ENCODE assay signal across 9 mouse cellular contexts in the genomic region with DNA sequence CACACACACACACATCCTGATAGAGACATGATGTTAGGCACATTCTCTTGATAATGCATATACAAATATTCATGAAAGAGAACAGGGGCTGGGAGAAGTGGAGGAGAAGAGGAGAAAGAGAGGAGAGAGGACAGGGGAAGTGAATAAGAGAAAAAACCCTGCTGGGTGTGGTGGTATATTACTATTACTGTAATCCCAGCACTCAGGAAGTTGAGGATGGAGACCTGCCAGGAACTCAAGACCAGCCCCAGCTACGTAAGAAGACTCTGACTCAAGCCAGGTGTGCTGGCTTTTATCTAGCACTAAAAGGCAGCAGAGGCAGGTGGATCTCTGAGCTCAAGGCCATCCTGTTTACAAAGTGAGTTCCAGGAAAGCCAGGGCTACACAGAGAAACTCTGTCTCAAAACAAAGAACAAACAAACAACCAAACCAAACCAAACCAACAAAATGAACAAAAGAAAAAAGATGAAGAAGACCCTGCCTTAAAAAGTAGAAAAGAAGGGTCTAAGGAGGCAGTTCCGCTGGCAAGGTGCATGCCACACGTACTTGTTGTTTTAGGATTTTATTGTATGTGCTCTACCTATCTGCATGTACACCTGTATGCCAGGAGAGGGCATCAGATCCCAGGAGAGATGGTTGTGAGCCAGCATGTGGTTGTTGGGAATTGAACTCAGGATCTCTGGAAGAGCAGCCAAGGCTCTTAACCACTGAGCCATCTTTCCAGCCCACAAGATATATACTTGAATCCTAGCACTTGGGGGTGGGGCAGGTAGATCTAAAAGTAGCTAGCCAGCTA. TPM values are rescaled to one million over a fixed set of nuclear protein-coding genes. Genes with fewer than 3 reads are reported as not detected.
DNase-seq lines count a peak whose midpoint lies in the region; ATAC-seq and TF ChIP-seq lines count a peak whose summit lies in the region.
"Had no signal": no experiment of that assay in that cellular context is flagged by ENCODE, and none has a peak within 500 bp of the region (broad histone marks: within the 10 kb centered on the region; RNA-seq: fewer than 3 reads in every experiment).

No protein-coding gene starts in this region.

- no peak for DNase-seq in forebrain, embryonic 10.5 days (ENCODE audit: extremely low spot score, low spot score)
- no peak for DNase-seq in forebrain, embryonic 11.5 days (ENCODE audit: low spot score)
- peak; percentile 67 for DNase-seq in lung, postnatal 0 days (ENCODE audit: low spot score)
- DNase-seq in lung, adult 18-20 months: no peak
- no peak for DNase-seq in adipocyte (ENCODE audit: low spot score)
- no peak for DNase-seq in layer of hippocampus, postnatal 14 days (ENCODE audit: low spot score in 2 of 2)

- H3K36me3 ChIP-seq in forebrain, embryonic 10.5 days (replicated peaks): peaks cover 5% of the 10 kb centered on the region
- no peaks in the 10 kb centered on the region for H3K36me3 ChIP-seq in forebrain, embryonic 11.5 days (ENCODE audit: control insufficient read depth, insufficient read depth, low read length)
- no peaks in the 10 kb centered on the region for H3K36me3 ChIP-seq in lung, postnatal 0 days (ENCODE audit: insufficient read depth, low read length)
- peaks cover 5% of the 10 kb centered on the region; the same call in 1 of the 2 replicates for H3K36me3 ChIP-seq in intestine, embryonic 15.5 days
- H3K36me3 ChIP-seq in stomach, embryonic 16.5 days (ENCODE audit: control insufficient read depth, insufficient read depth, low read length): no peaks in the 10 kb centered on the region

- H3K27me3 ChIP-seq in forebrain, embryonic 10.5 days (ENCODE audit: poor library complexity, severe bottlenecking): 0 out of 2 replicates have a peak, but pooled peaks cover 3% of the 10 kb centered on the region
- no peaks in the 10 kb centered on the region for H3K27me3 ChIP-seq in forebrain, embryonic 11.5 days (ENCODE audit: control insufficient read depth, insufficient read depth, low read length)
- H3K27me3 ChIP-seq in lung, postnatal 0 days (replicated peaks; ENCODE audit: insufficient read depth, low read length): no peaks in the 10 kb centered on the region
- H3K27me3 ChIP-seq in intestine, embryonic 15.5 days (replicated peaks): no peaks in the 10 kb centered on the region
- no peaks in the 10 kb centered on the region for H3K27me3 ChIP-seq in stomach, embryonic 16.5 days (ENCODE audit: control insufficient read depth, insufficient read depth, low read length)

- no peak overlapping the region for H3K9ac ChIP-seq in forebrain, embryonic 11.5 days (ENCODE audit: low read length)
- no peak overlapping the region for H3K9ac ChIP-seq in lung, postnatal 0 days (replicated peaks; ENCODE audit: low read depth)
- no peak overlapping the region for H3K9ac ChIP-seq in intestine, embryonic 15.5 days
- peak overlapping the region; percentile 28; the same call in 1 of the 2 replicates for H3K9ac ChIP-seq in stomach, embryonic 16.5 days (ENCODE audit: low read length)

- 83% methylated on average over 3 of the region's 3 CpGs for WGBS in forebrain, embryonic 10.5 days
- WGBS in forebrain, embryonic 11.5 days: 86% methylated on average over 3 of the region's 3 CpGs
- WGBS in lung, postnatal 0 days: 62% methylated on average over 3 of the region's 3 CpGs
- WGBS in intestine, embryonic 15.5 days: 72% methylated on average over 3 of the region's 3 CpGs
- WGBS in stomach, embryonic 16.5 days: 60% methylated on average over 3 of the region's 3 CpGs

- peaks cover 19% of the 10 kb centered on the region for H3K4me1 ChIP-seq in forebrain, embryonic 10.5 days
- no peaks in the 10 kb centered on the region for H3K4me1 ChIP-seq in forebrain, embryonic 11.5 days (replicated peaks; ENCODE audit: control insufficient read depth, insufficient read depth, low read length)
- H3K4me1 ChIP-seq in lung, postnatal 0 days (ENCODE audit: insufficient read depth, low read depth, low read length): peaks cover 7% of the 10 kb centered on the region; the same call in 1 of the 2 replicates
- peaks cover 11% of the 10 kb centered on the region for H3K4me1 ChIP-seq in intestine, embryonic 15.5 days (replicated peaks)
- peaks cover 21% of the 10 kb centered on the region for H3K4me1 ChIP-seq in stomach, embryonic 16.5 days (ENCODE audit: control insufficient read depth, insufficient read depth, low read length)

- peak; percentile 54 for TF ChIP-seq CTCF in lung, postnatal 0 days (IDR thresholded peaks at IDR 0.05)

- ATAC-seq in forebrain, embryonic 11.5 days (replicated peaks; ENCODE audit: low FRiP score): no peak; the same call in 1 of the 2 replicates
- peak; percentile 5; the same call in 1 of the 2 replicates for ATAC-seq in lung, postnatal 0 days
- ATAC-seq in intestine, embryonic 15.5 days: peak; percentile 20
- ATAC-seq in stomach, embryonic 16.5 days (ENCODE audit: insufficient read depth, low FRiP score): peak; percentile 22; the same call in 1 of the 2 replicates
- ATAC-seq: inflammation-experienced regulatory T-cells, adult 6 months had no signal

- peak overlapping the region; percentile 43; the same call in 1 of the 2 replicates for H3K4me3 ChIP-seq in forebrain, embryonic 10.5 days
- H3K4me3 ChIP-seq in forebrain, embryonic 11.5 days (ENCODE audit: low read depth, low read length): no peak overlapping the region
- no peak overlapping the region for H3K4me3 ChIP-seq in lung, postnatal 0 days (ENCODE audit: low read depth, low read length)
- no peak overlapping the region for H3K4me3 ChIP-seq in intestine, embryonic 15.5 days (replicated peaks)
- no peak overlapping the region for H3K4me3 ChIP-seq in stomach, embryonic 16.5 days (replicated peaks; ENCODE audit: low read length)

- 0 out of 2 replicates have a peak, but pooled peaks have one; percentile 25 for TF ChIP-seq EP300 in lung, postnatal 0 days (IDR thresholded peaks at IDR 0.05)

- H3K9me3 ChIP-seq in forebrain, embryonic 10.5 days: no peaks in the 10 kb centered on the region
- H3K9me3 ChIP-seq in forebrain, embryonic 11.5 days (ENCODE audit: control insufficient read depth, low read length): no peaks in the 10 kb centered on the region
- no peaks in the 10 kb centered on the region for H3K9me3 ChIP-seq in lung, postnatal 0 days (ENCODE audit: low read length)
- no peaks in the 10 kb centered on the region for H3K9me3 ChIP-seq in intestine, embryonic 15.5 days
- H3K9me3 ChIP-seq in stomach, embryonic 16.5 days (replicated peaks; ENCODE audit: control insufficient read depth, low read length): no peaks in the 10 kb centered on the region

- H3K27ac ChIP-seq in forebrain, embryonic 10.5 days: peak overlapping the region; percentile 76
- H3K27ac ChIP-seq in forebrain, embryonic 11.5 days (ENCODE audit: low read depth, low read length): no peak overlapping the region
- H3K27ac ChIP-seq in lung, postnatal 0 days (ENCODE audit: low read length): peak overlapping the region; percentile 72
- peak overlapping the region; percentile 88 for H3K27ac ChIP-seq in intestine, embryonic 15.5 days
- H3K27ac ChIP-seq in stomach, embryonic 16.5 days (ENCODE audit: low read length): peak overlapping the region; percentile 96

- no peak overlapping the region for H3K4me2 ChIP-seq in forebrain, embryonic 11.5 days (ENCODE audit: low read depth, low read length, severe bottlenecking)
- H3K4me2 ChIP-seq in lung, postnatal 0 days (replicated peaks; ENCODE audit: low read depth, low read length): no peak overlapping the region
- H3K4me2 ChIP-seq in intestine, embryonic 15.5 days (replicated peaks): peak overlapping the region; percentile 11; the same call in 1 of the 2 replicates
- peak overlapping the region; percentile 54; the same call in 1 of the 2 replicates for H3K4me2 ChIP-seq in stomach, embryonic 16.5 days (ENCODE audit: low read depth, low read length)

RNA-seq across cellular contexts. Expression of a gene that starts 6.3 kb away (rescaled TPM):
- 60.5 and 65.2 TPM in 2 replicates for polyA plus RNA-seq in forebrain, embryonic 10.5 days (2016; fragmentation: Nextera tagmentation; extraction: Ambion mirVana)
- polyA plus RNA-seq in forebrain, embryonic 11.5 days (2014; fragmentation: Nextera tagmentation; extraction: Ambion mirVana): 72.3 and 75.5 TPM in 2 replicates
- 68.4 and 77.0 TPM in 2 replicates for polyA plus RNA-seq in lung, postnatal 0 days (2015; fragmentation: Nextera tagmentation; extraction: Ambion mirVana)
- polyA plus RNA-seq in intestine, embryonic 15.5 days (2015; fragmentation: Nextera tagmentation; extraction: Ambion mirVana): 54.2 and 54.5 TPM in 2 replicates
- 70.6 and 71.5 TPM in 2 replicates for polyA plus RNA-seq in stomach, embryonic 16.5 days (2015; fragmentation: Nextera tagmentation; extraction: Ambion mirVana)
- total RNA-seq in layer of hippocampus, postnatal 14 days (2021): 10 to 100 TPM; 54.8 to 62.8 TPM

RNA-seq across cellular contexts. Expression of a gene that starts 12.7 kb away (rescaled TPM):
- 270 and 274 TPM in 2 replicates for polyA plus RNA-seq in forebrain, embryonic 10.5 days (2016; fragmentation: Nextera tagmentation; extraction: Ambion mirVana)
- 257 and 264 TPM in 2 replicates for polyA plus RNA-seq in forebrain, embryonic 11.5 days (2014; fragmentation: Nextera tagmentation; extraction: Ambion mirVana)
- polyA plus RNA-seq in lung, postnatal 0 days (2015; fragmentation: Nextera tagmentation; extraction: Ambion mirVana): 172 and 188 TPM in 2 replicates
- 304 and 326 TPM in 2 replicates for polyA plus RNA-seq in intestine, embryonic 15.5 days (2015; fragmentation: Nextera tagmentation; extraction: Ambion mirVana)
- 259 and 260 TPM in 2 replicates for polyA plus RNA-seq in stomach, embryonic 16.5 days (2015; fragmentation: Nextera tagmentation; extraction: Ambion mirVana)
- 100 to 1,000 TPM; 274 to 282 TPM for total RNA-seq in layer of hippocampus, postnatal 14 days (2021)

RNA-seq across cellular contexts. Expression of a gene that starts 13.6 kb away (rescaled TPM):
- polyA plus RNA-seq in forebrain, embryonic 10.5 days (2016; fragmentation: Nextera tagmentation; extraction: Ambion mirVana): 9.3 and 10.8 TPM in 2 replicates
- polyA plus RNA-seq in forebrain, embryonic 11.5 days (2014; fragmentation: Nextera tagmentation; extraction: Ambion mirVana): 6.6 and 7.1 TPM in 2 replicates
- 2.7 and 3.3 TPM in 2 replicates for polyA plus RNA-seq in lung, postnatal 0 days (2015; fragmentation: Nextera tagmentation; extraction: Ambion mirVana)
- 6.3 and 6.8 TPM in 2 replicates for polyA plus RNA-seq in intestine, embryonic 15.5 days (2015; fragmentation: Nextera tagmentation; extraction: Ambion mirVana)
- 11.0 and 12.8 TPM in 2 replicates for polyA plus RNA-seq in stomach, embryonic 16.5 days (2015; fragmentation: Nextera tagmentation; extraction: Ambion mirVana)
- 10 to 100 TPM; 31.5 to 34.6 TPM for total RNA-seq in layer of hippocampus, postnatal 14 days (2021)

RNA-seq across cellular contexts. Expression of a gene that starts 17.1 kb away (rescaled TPM):
- polyA plus RNA-seq in forebrain, embryonic 10.5 days (2016; fragmentation: Nextera tagmentation; extraction: Ambion mirVana): 51.5 and 58.0 TPM in 2 replicates
- 66.3 and 67.6 TPM in 2 replicates for polyA plus RNA-seq in forebrain, embryonic 11.5 days (2014; fragmentation: Nextera tagmentation; extraction: Ambion mirVana)
- 28.4 and 30.6 TPM in 2 replicates for polyA plus RNA-seq in lung, postnatal 0 days (2015; fragmentation: Nextera tagmentation; extraction: Ambion mirVana)
- polyA plus RNA-seq in intestine, embryonic 15.5 days (2015; fragmentation: Nextera tagmentation; extraction: Ambion mirVana): 38.7 and 40.9 TPM in 2 replicates
- polyA plus RNA-seq in stomach, embryonic 16.5 days (2015; fragmentation: Nextera tagmentation; extraction: Ambion mirVana): 44.6 and 54.5 TPM in 2 replicates
- 10 to 100 TPM; 24.2 to 25.2 TPM for total RNA-seq in layer of hippocampus, postnatal 14 days (2021)

RNA-seq across cellular contexts. Expression of a gene that starts 23.9 kb away (rescaled TPM):
- 94.1 and 95.9 TPM in 2 replicates for polyA plus RNA-seq in forebrain, embryonic 10.5 days (2016; fragmentation: Nextera tagmentation; extraction: Ambion mirVana)
- 110 and 114 TPM in 2 replicates for polyA plus RNA-seq in forebrain, embryonic 11.5 days (2014; fragmentation: Nextera tagmentation; extraction: Ambion mirVana)
- polyA plus RNA-seq in lung, postnatal 0 days (2015; fragmentation: Nextera tagmentation; extraction: Ambion mirVana): 38.3 and 40.9 TPM in 2 replicates
- polyA plus RNA-seq in intestine, embryonic 15.5 days (2015; fragmentation: Nextera tagmentation; extraction: Ambion mirVana): 56.0 and 57.2 TPM in 2 replicates
- 54.9 and 59.1 TPM in 2 replicates for polyA plus RNA-seq in stomach, embryonic 16.5 days (2015; fragmentation: Nextera tagmentation; extraction: Ambion mirVana)
- 10 to 100 TPM; 49.2 to 53.6 TPM for total RNA-seq in layer of hippocampus, postnatal 14 days (2021)

Comparison
In these comparisons a context has a peak if more than half of its experiments do, and no peak if none do; other contexts are left out.
1. H3K4me2 ChIP-seq: peak in intestine, embryonic 15.5 days (single experiment) and stomach, embryonic 16.5 days (single experiment); none in forebrain, embryonic 11.5 days (single experiment) and lung, postnatal 0 days (single experiment).